Mouse (Mus musculus) midbrain, embryonic 10.5 days (tissue): ENCODE data around the gene Cbx7. TPM values are rescaled to one million over a fixed set of nuclear protein-coding genes. Genes with fewer than 3 reads are reported as not detected.
"Not testable (repeated sequence)": the region's sequence is repeated elsewhere in the genome, so short reads cannot be mapped to it uniquely, and the experiment has no call there.

Experiments used
- DNase-seq: peaks from one replicate; pipeline ENCODE4 v3.0.0-alpha.2; 2017; ENCODE audit warnings: low spot score
- H3K27ac ChIP-seq: fragments of 300-500 bp; sonication (generic); replicated peaks from 2 replicates; pipeline ENCODE4 v1.5.1; 2016; ENCODE audit warnings: mild to moderate bottlenecking
- H3K27me3 ChIP-seq: fragments of 300-500 bp; sonication (generic); 2 replicates; pipeline ENCODE4 v1.6.1; 2016; ENCODE audit warnings: low read depth, mild to moderate bottlenecking; ENCODE audit not compliant: poor library complexity, severe bottlenecking
- H3K36me3 ChIP-seq: fragments of 300-500 bp; sonication (generic); 2 replicates; pipeline ENCODE4 v1.6.1; 2016; ENCODE audit warnings: mild to moderate bottlenecking, moderate library complexity
- H3K4me1 ChIP-seq: fragments of 300-500 bp; sonication (generic); 2 replicates; pipeline ENCODE4 v1.6.1; 2016
- H3K4me3 ChIP-seq: fragments of 300-500 bp; sonication (generic); 2 replicates; pipeline ENCODE4 v1.5.1; 2016; ENCODE audit warnings: mild to moderate bottlenecking, moderate library complexity
- H3K9me3 ChIP-seq: fragments of 300-500 bp; sonication (generic); replicated peaks from 2 replicates; pipeline ENCODE4 v1.6.1; 2016; ENCODE audit warnings: mild to moderate bottlenecking
- WGBS: fragments of 180-500 bp; shearing (Covaris S2); methylation state at CpG from one replicate; pipeline ENCODE4 v1.1.7; 2016; 5-methylcytosine and 5-hydroxymethylcytosine counted together
- polyA plus RNA-seq: library from polyadenylated mRNA; unstranded; fragments of >200 nt; fragmentation: Nextera tagmentation; extraction: Ambion mirVana; gene quantifications from 2 replicates; pipeline ENCODE4 v1.2.1, GENCODE M21; 2016

Cbx7 gene
- polyA plus RNA-seq, 1 experiment from 2014 or later: 2.9 TPM

- not testable (repeated sequence) for H3K9me3 ChIP-seq, H3K4me3 ChIP-seq, H3K27ac ChIP-seq, DNase-seq, H3K36me3 ChIP-seq
- Histone ChIP-seq H3K4me1 (peaks cover 12% of the 10 kb centered on the region), H3K27me3 (peaks cover 13% of the 10 kb centered on the region)
- WGBS: 86% methylated on average over 11 of the region's 11 CpGs
These were observed 66.2 kb downstream of the Cbx7 start for GRCm38 (mm10) chr15:79904678-79905077.

DNA sequence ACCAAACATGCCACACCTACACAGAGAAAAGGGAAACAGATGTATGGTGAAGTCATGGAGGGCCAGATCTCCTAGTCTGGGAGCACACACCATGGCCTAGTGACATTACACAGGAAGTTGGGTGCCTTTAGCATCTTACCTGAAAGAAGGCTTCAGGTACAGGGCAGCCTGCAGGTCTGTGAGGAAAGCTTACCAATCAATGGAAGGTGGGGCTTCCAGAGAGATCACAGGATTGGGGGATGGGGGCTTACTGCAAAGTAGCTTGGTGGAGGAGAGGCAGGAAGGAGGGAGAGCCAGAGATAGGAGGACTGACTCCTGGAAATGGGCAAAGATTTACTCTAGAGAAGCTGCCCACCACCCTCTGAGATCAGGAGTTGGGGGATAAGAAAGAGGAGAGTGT, 67.0 kb downstream of the Cbx7 start:
- no peak overlapping the region for H3K27ac ChIP-seq

GRCm38 (mm10) chr15:79903081-79903480, 67.8 kb downstream of the Cbx7 start:
- Histone ChIP-seq H3K4me1 (peaks cover 12% of the 10 kb centered on the region), H3K27me3 (peaks cover 13% of the 10 kb centered on the region)
- H3K9me3 ChIP-seq, H3K36me3 ChIP-seq, H3K4me3 ChIP-seq, DNase-seq, H3K27ac ChIP-seq: not testable (repeated sequence)
- WGBS: 93% methylated on average over 8 of the region's 8 CpGs

More for the DNA sequence above, 67.0 kb downstream of the Cbx7 start:
- Histone ChIP-seq H3K4me1 (peaks cover 12% of the 10 kb centered on the region), H3K36me3 (no peaks in the 10 kb centered on the region), H3K9me3 (no peaks in the 10 kb centered on the region), H3K27me3 (peaks cover 13% of the 10 kb centered on the region), H3K4me3 (no peak overlapping the region)
- DNase-seq: no peak

DNA sequence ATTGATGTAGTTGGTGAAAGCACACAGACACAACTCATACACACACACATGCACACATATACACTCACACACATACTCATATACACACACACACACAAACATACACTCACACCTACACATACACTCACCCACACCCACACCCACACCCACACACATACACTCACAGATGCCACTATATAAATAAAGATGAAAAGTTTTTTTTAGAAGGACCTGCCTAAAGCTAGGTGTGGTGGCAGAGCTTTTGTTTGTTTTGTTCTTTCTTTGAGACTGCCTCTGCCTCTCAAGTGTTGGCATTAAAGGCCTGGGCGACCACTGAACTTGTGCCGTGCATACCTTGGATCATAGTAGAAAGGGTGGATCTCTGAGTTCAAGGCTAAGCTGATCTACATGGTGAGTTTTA, 69.5 kb downstream of the Cbx7 start:
- no peak for DNase-seq
- Histone ChIP-seq H3K27me3 (peaks cover 6% of the 10 kb centered on the region), H3K9me3 (no peaks in the 10 kb centered on the region), H3K36me3 (no peaks in the 10 kb centered on the region), H3K27ac (no peak overlapping the region), H3K4me1 (peaks cover 12% of the 10 kb centered on the region), H3K4me3 (no peak overlapping the region)
- WGBS: 87% methylated on average over 2 of the region's 2 CpGs

GRCm38 (mm10) chr15:79900751-79901150, 70.2 kb downstream of the Cbx7 start:
- 79% methylated on average over 7 of the region's 7 CpGs for WGBS
- no peak for DNase-seq
- Histone ChIP-seq H3K36me3 (no peaks in the 10 kb centered on the region), H3K9me3 (no peaks in the 10 kb centered on the region), H3K27ac (no peak overlapping the region), H3K4me1 (peaks cover 12% of the 10 kb centered on the region), H3K4me3 (no peak overlapping the region), H3K27me3 (no peaks in the 10 kb centered on the region)

- no peaks in the 10 kb centered on the region for H3K27me3 ChIP-seq
- no peaks in the 10 kb centered on the region for H3K9me3 ChIP-seq
- no peak for DNase-seq
- no peak overlapping the region for H3K27ac ChIP-seq
- no peaks in the 10 kb centered on the region for H3K36me3 ChIP-seq
- no peak overlapping the region for H3K4me3 ChIP-seq
- 87% methylated on average over 6 of the region's 6 CpGs for WGBS
- peaks cover 5% of the 10 kb centered on the region for H3K4me1 ChIP-seq
These were observed 71.0 kb downstream of the Cbx7 start for GRCm38 (mm10) chr15:79899828-79900510.

GRCm38 (mm10) chr15:79898988-79899387, 71.9 kb downstream of the Cbx7 start:
- Histone ChIP-seq H3K27me3 (no peaks in the 10 kb centered on the region), H3K36me3 (no peaks in the 10 kb centered on the region)
- 88% methylated on average over 5 of the region's 5 CpGs for WGBS

GRCm38 (mm10) chr15:79896080-79896725, 74.7 kb downstream of the Cbx7 start:
- 89% methylated on average over 9 of the region's 9 CpGs for WGBS
- H3K4me3 ChIP-seq: no peak overlapping the region
- H3K4me1 ChIP-seq: peaks cover 15% of the 10 kb centered on the region
- H3K9me3 ChIP-seq: no peaks in the 10 kb centered on the region
- H3K36me3 ChIP-seq: no peaks in the 10 kb centered on the region
- peaks cover 24% of the 10 kb centered on the region for H3K27me3 ChIP-seq
- no peak for DNase-seq
- H3K27ac ChIP-seq: no peak overlapping the region

More at GRCm38 (mm10) chr15:79898988-79899387, 71.9 kb downstream of the Cbx7 start:
- H3K4me1 ChIP-seq: no peaks in the 10 kb centered on the region
- no peaks in the 10 kb centered on the region for H3K9me3 ChIP-seq
- no peak for DNase-seq
- no peak overlapping the region for H3K27ac ChIP-seq
- no peak overlapping the region for H3K4me3 ChIP-seq

GRCm38 (mm10) chr15:79895221-79896079, 75.5 kb downstream of the Cbx7 start:
- H3K27ac ChIP-seq, DNase-seq, H3K36me3 ChIP-seq, H3K9me3 ChIP-seq, H3K4me3 ChIP-seq: not testable (repeated sequence)
- 91% methylated on average over 14 of the region's 23 CpGs for WGBS
- Histone ChIP-seq H3K27me3 (peaks cover 30% of the 10 kb centered on the region), H3K4me1 (peaks cover 15% of the 10 kb centered on the region)

- DNase-seq: no peak
- H3K27me3 ChIP-seq: peaks cover 33% of the 10 kb centered on the region
- H3K36me3 ChIP-seq: no peaks in the 10 kb centered on the region
- no peak overlapping the region for H3K27ac ChIP-seq
- no peaks in the 10 kb centered on the region for H3K9me3 ChIP-seq
- no peak overlapping the region for H3K4me3 ChIP-seq
- WGBS: 80% methylated on average over 4 of the region's 4 CpGs
- peaks cover 15% of the 10 kb centered on the region for H3K4me1 ChIP-seq
These were observed 76.6 kb downstream of the Cbx7 start for GRCm38 (mm10) chr15:79894343-79894742.

DNA sequence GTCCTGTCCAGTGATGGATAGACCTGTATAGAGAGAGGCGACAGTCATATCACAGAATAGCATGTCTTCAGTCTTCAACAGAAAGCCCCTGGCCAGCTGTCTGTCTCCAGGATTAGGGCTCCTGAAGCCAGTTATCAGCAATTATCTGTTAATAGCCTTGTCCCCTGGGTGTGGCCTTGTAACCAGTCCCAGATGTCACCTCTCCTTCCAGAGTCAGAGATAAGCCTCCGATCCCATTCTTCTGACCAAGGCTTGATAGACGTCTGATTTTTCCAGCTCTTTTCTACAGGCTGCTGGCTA, 77.1 kb downstream of the Cbx7 start:
- peaks cover 15% of the 10 kb centered on the region for H3K4me1 ChIP-seq
- H3K36me3 ChIP-seq: no peaks in the 10 kb centered on the region
- peaks cover 33% of the 10 kb centered on the region for H3K27me3 ChIP-seq
- 73% methylated on average over 3 of the region's 3 CpGs for WGBS
- DNase-seq: no peak
- H3K27ac ChIP-seq: no peak overlapping the region
- no peaks in the 10 kb centered on the region for H3K9me3 ChIP-seq
- H3K4me3 ChIP-seq: no peak overlapping the region

DNA sequence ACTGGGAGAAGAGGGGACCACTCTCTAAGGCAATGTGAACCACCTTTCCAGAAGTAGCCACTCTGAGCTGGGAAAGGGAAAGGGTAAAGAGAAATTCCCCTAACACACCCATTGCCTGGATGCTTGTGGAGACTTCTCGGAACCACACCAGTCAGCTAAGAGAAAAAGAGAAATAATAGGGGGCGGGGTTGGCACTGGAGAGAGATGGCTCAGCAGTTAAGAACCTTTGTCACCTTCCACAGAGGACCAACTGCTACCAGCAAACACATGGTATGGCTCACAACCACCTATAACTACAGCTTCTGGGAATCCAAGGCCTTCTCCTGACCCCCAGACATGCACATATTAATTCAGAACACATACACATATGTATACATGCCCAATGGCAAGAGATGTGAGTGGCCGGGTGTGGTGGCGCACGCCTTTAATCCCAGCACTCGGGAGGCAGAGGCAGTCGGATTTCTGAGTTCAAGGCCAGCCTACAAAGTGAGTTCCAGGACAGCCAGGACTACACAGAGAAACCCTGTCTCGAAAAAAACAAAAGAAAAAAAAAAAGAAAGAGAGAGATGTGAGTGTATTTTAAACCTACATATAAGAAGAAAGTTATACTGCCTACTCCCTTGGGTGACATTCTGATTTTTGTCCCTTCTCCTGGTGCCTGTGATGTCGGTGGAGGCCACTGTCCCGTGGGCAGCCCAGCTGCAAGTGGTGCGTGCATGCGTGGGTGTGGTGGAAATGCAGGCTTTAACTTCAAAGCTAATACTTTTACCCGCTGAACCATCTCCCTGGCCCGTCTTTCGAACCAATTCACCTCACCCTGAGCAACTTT, 77.7 kb downstream of the Cbx7 start:
- WGBS: 77% methylated on average over 15 of the region's 15 CpGs
- Histone ChIP-seq H3K4me1 (peaks cover 15% of the 10 kb centered on the region), H3K4me3 (0 out of 2 replicates have a peak overlapping the region, but pooled peaks have one; percentile 53), H3K36me3 (no peaks in the 10 kb centered on the region), H3K9me3 (no peaks in the 10 kb centered on the region), H3K27me3 (peaks cover 33% of the 10 kb centered on the region), H3K27ac (no peak overlapping the region)
- no peak for DNase-seq
